In the genomic region with DNA sequence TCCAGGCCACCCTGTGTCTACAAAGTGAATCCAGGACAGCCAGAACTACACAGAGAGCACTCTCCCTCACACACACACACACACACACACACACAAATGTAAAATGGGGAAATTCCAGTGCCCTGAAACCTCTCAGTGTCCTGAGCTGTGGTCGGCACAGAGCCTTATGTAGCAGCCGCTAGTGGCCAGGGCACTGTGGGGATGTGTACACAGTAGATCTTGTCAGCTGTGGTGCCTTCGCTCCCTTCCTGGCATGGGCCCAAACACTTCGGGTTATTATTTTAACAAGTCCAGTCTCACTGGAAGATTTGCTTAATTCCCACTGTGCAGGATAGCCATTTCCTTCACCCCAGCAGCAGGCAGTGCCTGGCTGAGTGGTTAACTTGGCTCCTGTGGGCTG, we compare ENCODE assay signal across 11 mouse cellular contexts.
DNase-seq lines count a peak whose midpoint lies in the region; ATAC-seq and TF ChIP-seq lines count a peak whose summit lies in the region.
"Had no signal": no experiment of that assay in that cellular context is flagged by ENCODE, and none has a peak within 500 bp of the region (broad histone marks: within the 10 kb centered on the region; RNA-seq: fewer than 3 reads in every experiment).

No protein-coding gene starts in this region.

- no peak for TF ChIP-seq CTCF in forebrain, postnatal 0 days (IDR thresholded peaks at IDR 0.05; ENCODE audit: low read depth)

- no peak for ATAC-seq in forebrain, postnatal 0 days
- ATAC-seq in hematopoietic stem cell, adult 5-6 weeks (replicated peaks in 1 of 2; ENCODE audit: insufficient read depth in 1 of 2, low FRiP score in 2 of 2, low TSS enrichment in 1 of 2, low read depth in 1 of 2, poor library complexity in 2 of 2, severe bottlenecking in 2 of 2): peak; percentile 33 to 40; a peak in 2 of 4 replicates
- ATAC-seq in stomach, embryonic 14.5 days (ENCODE audit: insufficient number of reproducible peaks, insufficient read depth, low FRiP score, low read depth): peak; percentile 56

- H3K27ac ChIP-seq in forebrain, embryonic 10.5 days: peak overlapping the region; percentile 44; the same call in 1 of the 2 replicates
- H3K27ac ChIP-seq in forebrain, postnatal 0 days (ENCODE audit: low read depth, low read length): no peak overlapping the region
- H3K27ac ChIP-seq in stomach, embryonic 14.5 days (ENCODE audit: low read length): no peak overlapping the region; the same call in 1 of the 2 replicates
- H3K27ac ChIP-seq: limb, embryonic 15.5 days; midbrain, embryonic 12.5 days had no signal

- H3K9ac ChIP-seq in forebrain, postnatal 0 days: no peak overlapping the region
- H3K9ac ChIP-seq in stomach, embryonic 14.5 days (replicated peaks; ENCODE audit: low read depth, low read length): no peak overlapping the region
- H3K9ac ChIP-seq: limb, embryonic 15.5 days; midbrain, embryonic 12.5 days had no signal

- no peak for DNase-seq in forebrain, embryonic 10.5 days (ENCODE audit: extremely low spot score, low spot score)
- DNase-seq in forebrain, postnatal 0 days: no peak
- DNase-seq in left cerebral cortex, postnatal 4 days: peak; percentile 43
- DNase-seq in left cerebral cortex, adult 9 months (ENCODE audit: low spot score in 2 of 2): no peak
- no peak for DNase-seq in T-cell, adult 2 months (ENCODE audit: low spot score)
- DNase-seq in left cerebral cortex, adult 8-10 months (ENCODE audit: low spot score in 2 of 2): no peak
- DNase-seq: embryo, embryonic 11 days had no signal

- peaks cover 36% of the 10 kb centered on the region for H3K4me1 ChIP-seq in forebrain, embryonic 10.5 days
- no peaks in the 10 kb centered on the region for H3K4me1 ChIP-seq in forebrain, postnatal 0 days (ENCODE audit: insufficient read depth)
- H3K4me1 ChIP-seq in stomach, embryonic 14.5 days (ENCODE audit: control insufficient read depth, insufficient read depth, low read length): peaks cover 19% of the 10 kb centered on the region

- H3K36me3 ChIP-seq in forebrain, embryonic 10.5 days (replicated peaks): no peaks in the 10 kb centered on the region
- no peaks in the 10 kb centered on the region for H3K36me3 ChIP-seq in forebrain, postnatal 0 days (ENCODE audit: insufficient read depth)
- H3K36me3 ChIP-seq in stomach, embryonic 14.5 days (ENCODE audit: control insufficient read depth, insufficient read depth, low read length): no peaks in the 10 kb centered on the region
- H3K36me3 ChIP-seq: limb, embryonic 15.5 days; midbrain, embryonic 12.5 days had no signal

- no peak overlapping the region for H3K4me2 ChIP-seq in forebrain, postnatal 0 days (ENCODE audit: low read depth)
- no peak overlapping the region for H3K4me2 ChIP-seq in stomach, embryonic 14.5 days (replicated peaks; ENCODE audit: low read depth, low read length)
- H3K4me2 ChIP-seq: limb, embryonic 15.5 days; midbrain, embryonic 12.5 days had no signal

- H3K27me3 ChIP-seq in forebrain, embryonic 10.5 days (ENCODE audit: poor library complexity, severe bottlenecking): peaks cover 53% of the 10 kb centered on the region
- H3K27me3 ChIP-seq in forebrain, postnatal 0 days (ENCODE audit: insufficient read depth, low read length): no peaks in the 10 kb centered on the region
- H3K27me3 ChIP-seq in stomach, embryonic 14.5 days (ENCODE audit: control insufficient read depth, insufficient read depth, low read length): no peaks in the 10 kb centered on the region
- H3K27me3 ChIP-seq: limb, embryonic 15.5 days had no signal

- H3K4me3 ChIP-seq in forebrain, embryonic 10.5 days: no peak overlapping the region
- H3K4me3 ChIP-seq in forebrain, postnatal 0 days (ENCODE audit: low read depth, low read length): no peak overlapping the region
- H3K4me3 ChIP-seq in stomach, embryonic 14.5 days (ENCODE audit: low read depth, low read length): no peak overlapping the region
- H3K4me3 ChIP-seq: limb, embryonic 15.5 days; midbrain, embryonic 12.5 days had no signal

- intact Hi-C loops in left cerebral cortex, postnatal 4 days (cut with DNase I): no loop called here

- H3K9me3 ChIP-seq in forebrain, embryonic 10.5 days: peaks cover 5% of the 10 kb centered on the region; the same call in 1 of the 2 replicates
- H3K9me3 ChIP-seq in forebrain, postnatal 0 days (ENCODE audit: low read length): no peaks in the 10 kb centered on the region
- no peaks in the 10 kb centered on the region for H3K9me3 ChIP-seq in stomach, embryonic 14.5 days (ENCODE audit: control insufficient read depth, low read depth, low read length)
- H3K9me3 ChIP-seq: limb, embryonic 15.5 days; midbrain, embryonic 12.5 days had no signal

- 86% methylated on average over 4 of the region's 4 CpGs for WGBS in forebrain, embryonic 10.5 days
- WGBS in forebrain, postnatal 0 days: 44% methylated on average over 4 of the region's 4 CpGs
- 16% methylated on average over 4 of the region's 4 CpGs for WGBS in stomach, embryonic 14.5 days
